ENCODE assay signal across 25 mouse cellular contexts in the genomic region with DNA sequence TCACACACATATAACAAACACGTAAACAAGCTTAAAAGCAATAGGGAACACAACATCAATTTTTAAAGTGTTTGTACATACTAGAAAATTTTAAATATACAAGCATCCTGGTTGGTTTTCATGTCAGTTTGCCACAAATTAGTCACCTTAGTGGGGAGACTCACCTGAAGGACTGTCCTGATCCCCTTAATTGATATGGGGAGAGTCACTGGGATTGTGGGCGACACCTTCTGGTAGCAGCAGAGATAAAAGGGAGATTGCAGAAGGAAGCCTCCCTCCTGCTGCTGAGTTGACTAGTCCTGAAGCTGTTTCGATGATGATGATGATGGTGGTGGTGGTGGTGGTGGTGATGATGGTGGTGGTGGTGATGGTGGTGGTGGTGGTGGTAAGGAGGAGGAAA. TPM values are rescaled to one million over a fixed set of nuclear protein-coding genes. Genes with fewer than 3 reads are reported as not detected.
DNase-seq lines count a peak whose midpoint lies in the region; ATAC-seq and TF ChIP-seq lines count a peak whose summit lies in the region.
"Had no signal": no experiment of that assay in that cellular context is flagged by ENCODE, and none has a peak within 500 bp of the region (broad histone marks: within the 10 kb centered on the region; RNA-seq: fewer than 3 reads in every experiment).

No protein-coding gene starts in this region.

- H3K36me3 ChIP-seq in MEL (ENCODE audit: control insufficient read depth in 1 of 2, insufficient read depth in 2 of 2, low read length in 2 of 2): peaks cover 0 to 7% of the 10 kb centered on the region in 2 experiments; a peak in 2 of 4 replicates
- H3K36me3 ChIP-seq: embryonic facial prominence, embryonic 12.5 days; G1E; heart, embryonic 13.5 days; liver, embryonic 13.5 days; lung, embryonic 15.5 days; neural tube, embryonic 15.5 days had no signal

- H3K4me3 ChIP-seq in left cerebral cortex, adult 2 months: no peak overlapping the region
- no peak overlapping the region for H3K4me3 ChIP-seq in MEL (ENCODE audit: control insufficient read depth in 1 of 2, insufficient read depth in 1 of 2, low read depth in 2 of 2, low read length in 2 of 2)
- H3K4me3 ChIP-seq: embryonic facial prominence, embryonic 12.5 days; heart, embryonic 13.5 days; liver, embryonic 13.5 days; lung, embryonic 15.5 days; neural tube, embryonic 15.5 days had no signal

- H3K9me3 ChIP-seq in MEL (replicated peaks; ENCODE audit: insufficient read depth, low read length): no peaks in the 10 kb centered on the region
- H3K9me3 ChIP-seq: embryonic facial prominence, embryonic 12.5 days; G1E; heart, embryonic 13.5 days; liver, embryonic 13.5 days; lung, embryonic 15.5 days; neural tube, embryonic 15.5 days had no signal

- no peak for TF ChIP-seq EP300 in MEL (IDR thresholded peaks at IDR 0.05; ENCODE audit: low read depth in 1 of 2, low read length in 2 of 2)

- peaks cover 0 to 19% of the 10 kb centered on the region in 2 experiments; a peak in 3 of 4 replicates for H3K4me1 ChIP-seq in MEL (ENCODE audit: control insufficient read depth in 1 of 2, insufficient read depth in 2 of 2, low read length in 2 of 2)
- H3K4me1 ChIP-seq: liver, embryonic 13.5 days; lung, embryonic 15.5 days; neural tube, embryonic 15.5 days had no signal

- intact Hi-C loops in left cerebral cortex, adult 2 months (cut with DNase I): no loop called here
- intact Hi-C loops in left cerebral cortex, postnatal 14 days (cut with DNase I): no loop called here

- ATAC-seq in activated CD4-positive, CD25-positive, alpha-beta regulatory T cell, adult 4 months: no peak
- ATAC-seq: inflammation-experienced regulatory T-cells, adult 6 months; midbrain, embryonic 16.5 days had no signal

- TF ChIP-seq CTCF in left cerebral cortex, adult 2 months (IDR thresholded peaks at IDR 0.05): peak; percentile 29
- TF ChIP-seq CTCF in MEL (IDR thresholded peaks at IDR 0.05 in 2 of 3, conservative IDR thresholded peaks at IDR 0.05 in 1 of 3; ENCODE audit: control insufficient read depth in 1 of 3, insufficient read depth in 1 of 3, low read depth in 2 of 3, low read length in 3 of 3, poor library complexity in 1 of 3, severe bottlenecking in 1 of 3): peak in 2 of 3 experiments; percentile 6 to 29; a peak in 2 of 6 replicates

- no peaks in the 10 kb centered on the region for H3K27me3 ChIP-seq in MEL (ENCODE audit: control insufficient read depth in 1 of 2, insufficient read depth in 2 of 2, low read length in 2 of 2)
- H3K27me3 ChIP-seq: embryonic facial prominence, embryonic 12.5 days; lung, embryonic 15.5 days; neural tube, embryonic 15.5 days had no signal

- H3K79me2 ChIP-seq in MEL (ENCODE audit: control insufficient read depth, insufficient read depth, low read length, poor library complexity): no peaks in the 10 kb centered on the region

- no peak for TF ChIP-seq POLR2A in MEL (IDR thresholded peaks at IDR 0.05; ENCODE audit: control insufficient read depth in 1 of 2, insufficient read depth in 1 of 2, low read depth in 1 of 2, low read length in 2 of 2, poor library complexity in 1 of 2)

- no peak for DNase-seq in left cerebral cortex, adult 2 months (ENCODE audit: extremely low spot score in 1 of 2, low spot score in 2 of 2)
- DNase-seq in left cerebral cortex, postnatal 14 days (ENCODE audit: low spot score in 2 of 2): no peak
- peak; percentile 59 for DNase-seq in thymus, postnatal 25 days
- no peak for DNase-seq in thymus, postnatal 10 days (ENCODE audit: low spot score in 2 of 2)
- no peak for DNase-seq in MEL (ENCODE audit: low read depth, low spot score)
- peak; percentile 56 for DNase-seq in thymus, postnatal 4 days
- DNase-seq in yolk sac, embryonic 10.5 days (ENCODE audit: low spot score): no peak
- DNase-seq: adrenal gland, adult 8-10 months; cerebellum, postnatal 14 days; gastrocnemius, postnatal 14 days; heart, adult 18-20 months; heart, postnatal 14 days; kidney, adult 8-10 months; kidney, postnatal 25 days; liver, embryonic 13.5 days had no signal

- no peak overlapping the region for H3K27ac ChIP-seq in left cerebral cortex, adult 2 months
- H3K27ac ChIP-seq in MEL (ENCODE audit: control insufficient read depth, low read depth, low read length): no peak overlapping the region
- H3K27ac ChIP-seq: embryonic facial prominence, embryonic 12.5 days; heart, embryonic 13.5 days; liver, embryonic 13.5 days; lung, embryonic 15.5 days; macrophage; neural tube, embryonic 15.5 days had no signal

- no peak for TF ChIP-seq RAD21 in MEL (IDR thresholded peaks at IDR 0.05; ENCODE audit: low read depth, low read length)

- no peak overlapping the region for H3K9ac ChIP-seq in MEL (ENCODE audit: control insufficient read depth, low read depth, low read length, poor library complexity, severe bottlenecking)
- H3K9ac ChIP-seq: embryonic facial prominence, embryonic 12.5 days; heart, embryonic 13.5 days; liver, embryonic 13.5 days; lung, embryonic 15.5 days; neural tube, embryonic 15.5 days had no signal

TF ChIP-seq in MEL, 35 proteins besides CTCF, POLR2A, EP300 and RAD21:
- 0 out of 2 replicates have a peak, but pooled peaks have one; percentile 12 for TF ChIP-seq GATA1 (IDR thresholded peaks at IDR 0.05; ENCODE audit: low read depth, low read length)
- TF ChIP-seq RCOR1 (IDR thresholded peaks at IDR 0.05; ENCODE audit: low read depth, low read length): no peak
- no peak for TF ChIP-seq HCFC1 (IDR thresholded peaks at IDR 0.05; ENCODE audit: low read depth, low read length)
- no peak for TF ChIP-seq ZNF384 (IDR thresholded peaks at IDR 0.05; ENCODE audit: low read depth, low read length)
- TF ChIP-seq ZKSCAN1 (IDR thresholded peaks at IDR 0.05; ENCODE audit: low read depth, low read length): no peak
- no peak for TF ChIP-seq ETS1 (IDR thresholded peaks at IDR 0.05; ENCODE audit: low read depth, low read length)
- TF ChIP-seq CHD1 (IDR thresholded peaks at IDR 0.05; ENCODE audit: low read depth, low read length): no peak
- TF ChIP-seq SMC3 (IDR thresholded peaks at IDR 0.05; ENCODE audit: low read depth, low read length): peak; percentile 32
- TF ChIP-seq MAFK (IDR thresholded peaks at IDR 0.05; ENCODE audit: borderline replicate concordance, low read depth, low read length): no peak
- TF ChIP-seq USF2 (IDR thresholded peaks at IDR 0.05; ENCODE audit: borderline replicate concordance in 1 of 2, insufficient read depth in 1 of 2, low read depth in 1 of 2, low read length in 2 of 2): no peak

RNA-seq across cellular contexts. Expression of a gene that starts 9.7 kb away (rescaled TPM):
- total RNA-seq in left cerebral cortex, adult 2 months (2021): 100 to 1,000 TPM; 838 to 856 TPM
- total RNA-seq in left cerebral cortex, postnatal 14 days (2021): 100 to 1,000 TPM; 854 to 877 TPM
- 1.5 and 4.0 TPM in 2 replicates for total RNA-seq in MEL (2012; rRNA removed)
- polyA plus RNA-seq in MEL (2012; ENCODE audit: insufficient read depth in 1 of 2, insufficient read length in 2 of 2, low read depth in 1 of 2, low replicate concordance in 2 of 2, missing spikeins in 1 of 2): 10 to 100 TPM in 1 of 2 experiments, not detected in 1; 24.0 TPM
- polyA plus RNA-seq in activated CD4-positive, CD25-positive, alpha-beta regulatory T cell, adult 4 months (2017; shearing (Covaris generic)): 100 to 1,000 TPM; 218 to 257 TPM
- total RNA-seq: G1E had no signal
- polyA plus RNA-seq: forebrain, embryonic 11.5 days; G1E had no signal

RNA-seq across cellular contexts. Expression of a gene that starts 14.0 kb away (rescaled TPM):
- total RNA-seq in left cerebral cortex, adult 2 months (2021): 100 to 1,000 TPM in 1 of 2 experiments, 10 to 100 TPM in 1; 99.3 to 120 TPM
- total RNA-seq in left cerebral cortex, postnatal 14 days (2021): 10 to 100 TPM; 71.9 to 87.1 TPM
- total RNA-seq in MEL (2012; rRNA removed): 3.6 and 4.3 TPM in 2 replicates
- polyA plus RNA-seq in MEL (2012; ENCODE audit: insufficient read depth in 1 of 2, insufficient read length in 2 of 2, low read depth in 1 of 2, low replicate concordance in 2 of 2, missing spikeins in 1 of 2): 10 to 100 TPM in 1 of 2 experiments, not detected in 1; 13.9 TPM
- polyA plus RNA-seq in activated CD4-positive, CD25-positive, alpha-beta regulatory T cell, adult 4 months (2017; shearing (Covaris generic)): 1 to 10 TPM; 1.6 to 1.7 TPM

RNA-seq across cellular contexts. Expression of a gene that starts 48.7 kb away (rescaled TPM):
- total RNA-seq in left cerebral cortex, adult 2 months (2021): 1 to 10 TPM in 1 of 2 experiments, under 1 TPM in 1; 0.82 to 1.6 TPM
- total RNA-seq in left cerebral cortex, postnatal 14 days (2021): under 1 TPM; 0.46 to 0.82 TPM
- total RNA-seq in MEL (2012; rRNA removed): not detected in 2 replicates
- under 1 TPM in 1 of 2 experiments, not detected in 1; 0.10 TPM for polyA plus RNA-seq in MEL (2012; ENCODE audit: insufficient read depth in 1 of 2, insufficient read length in 2 of 2, low read depth in 1 of 2, low replicate concordance in 2 of 2, missing spikeins in 1 of 2)
- polyA plus RNA-seq in activated CD4-positive, CD25-positive, alpha-beta regulatory T cell, adult 4 months (2017; shearing (Covaris generic)): not detected
- total RNA-seq: G1E; heart, adult 18-20 months; heart, postnatal 14 days had no signal
- polyA plus RNA-seq: forebrain, embryonic 11.5 days; G1E; heart, embryonic 13.5 days; inflammation-experienced regulatory T-cells, adult 6 months; liver, embryonic 13.5 days; macrophage had no signal

RNA-seq across cellular contexts. Expression of a gene that starts 54.2 kb away (rescaled TPM):
- total RNA-seq in left cerebral cortex, adult 2 months (2021): 10 to 100 TPM; 14.2 to 15.3 TPM
- total RNA-seq in left cerebral cortex, postnatal 14 days (2021): 10 to 100 TPM; 17.1 to 19.6 TPM
- 0.19 TPM in 1 of 2 replicates, not detected in the other for total RNA-seq in MEL (2012; rRNA removed)
- polyA plus RNA-seq in MEL (2012; ENCODE audit: insufficient read depth in 1 of 2, insufficient read length in 2 of 2, low read depth in 1 of 2, low replicate concordance in 2 of 2, missing spikeins in 1 of 2): under 1 TPM in 1 of 2 experiments, not detected in 1; 0.13 TPM
- not detected for polyA plus RNA-seq in activated CD4-positive, CD25-positive, alpha-beta regulatory T cell, adult 4 months (2017; shearing (Covaris generic))
- total RNA-seq: G1E had no signal
- polyA plus RNA-seq: inflammation-experienced regulatory T-cells, adult 6 months; macrophage had no signal

Comparison
In these comparisons a context has a peak if more than half of its experiments do, and no peak if none do; other contexts are left out.
1. DNase-seq: peak in thymus, postnatal 25 days (single experiment) and thymus, postnatal 4 days (single experiment); none in left cerebral cortex, adult 2 months (0 of 2), left cerebral cortex, postnatal 14 days (0 of 2), thymus, postnatal 10 days (0 of 2), MEL (single experiment) and yolk sac, embryonic 10.5 days (single experiment).
2. RNA of a gene that starts 9.7 kb away (total RNA-seq): 854 to 877 TPM in left cerebral cortex, postnatal 14 days and 838 to 856 TPM in left cerebral cortex, adult 2 months; 1.5 to 4.0 TPM in MEL; every median in the first group is over 100 times any median in the second.
3. RNA of a gene that starts 14.0 kb away (total RNA-seq): 99.3 to 120 TPM in left cerebral cortex, adult 2 months and 71.9 to 87.1 TPM in left cerebral cortex, postnatal 14 days; 3.6 to 4.3 TPM in MEL; every median in the first group is over 10 times any median in the second.